Mouse (Mus musculus): ENCODE measurements at regions not wholly inside any gene's neighbourhood (a gene's known extent, or its start where the extent isn't known, plus 50 kb on each side); places are given as distances from the start of the nearest gene placed in this dataset.
A peak's percentile ranks its signal among the peaks of the same experiment; 100 is the strongest.

GRCm38 (mm10) chr5:52048790-52049189 is 141.5 kb downstream of the Dhx15 start:
- Histone ChIP-seq H3K27me3 (ENCODE audit: insufficient read depth, low read length) (no peaks in the 10 kb centered on the region), H3K4me1 (ENCODE audit: insufficient read depth) (no peaks in the 10 kb centered on the region), H3K4me3 (ENCODE audit: low read depth, low read length) (no peak overlapping the region), H3K27ac (ENCODE audit: low read depth) (no peak overlapping the region), H3K9ac (replicated peaks) (no peak overlapping the region), H3K9me3 (ENCODE audit: low read length) (no peaks in the 10 kb centered on the region), H3K4me2 (ENCODE audit: low read depth, low read length) (no peak overlapping the region), H3K36me3 (replicated peaks; ENCODE audit: insufficient read depth, low read length) (no peaks in the 10 kb centered on the region)
- no peak for DNase-seq
- ATAC-seq = no peak
- TF ChIP-seq CTCF (IDR thresholded peaks at IDR 0.05; ENCODE audit: low read depth) (no peak), EP300 (IDR thresholded peaks at IDR 0.05; ENCODE audit: low read depth) (no peak)
- 79% methylated on average over 1 of the region's 1 CpGs for WGBS (ENCODE audit: insufficient replicate concordance)

DNA sequence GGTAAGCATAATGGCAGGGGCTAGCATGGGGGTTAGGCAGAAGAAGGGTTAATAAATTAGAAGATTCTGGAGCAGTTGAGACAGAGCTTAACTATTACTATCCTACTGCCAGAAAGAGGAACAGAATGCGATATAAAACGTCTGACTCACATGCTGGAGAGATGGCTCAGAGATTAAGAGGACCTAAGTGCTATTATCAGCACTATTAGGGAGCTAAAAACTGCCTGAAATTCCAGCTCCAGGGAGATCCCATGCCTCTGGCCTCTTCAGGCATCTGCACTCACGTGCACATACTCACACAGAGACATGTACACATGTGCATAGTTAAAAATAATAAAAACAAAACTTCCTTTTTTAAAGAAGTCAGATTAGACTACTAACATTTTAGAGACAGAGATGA is 143.6 kb downstream of the Dhx15 start:
- H3K36me3 ChIP-seq (replicated peaks; ENCODE audit: insufficient read depth, low read length) = no peaks in the 10 kb centered on the region
- H3K27ac ChIP-seq (ENCODE audit: low read depth) = no peak overlapping the region
- TF ChIP-seq CTCF (IDR thresholded peaks at IDR 0.05; ENCODE audit: low read depth) = no peak
- TF ChIP-seq EP300 (IDR thresholded peaks at IDR 0.05; ENCODE audit: low read depth) = no peak
- no peaks in the 10 kb centered on the region for H3K4me1 ChIP-seq (ENCODE audit: insufficient read depth)
- DNase-seq (no peak), ATAC-seq (no peak)
- H3K9ac ChIP-seq (replicated peaks) = no peak overlapping the region
- no peak overlapping the region for H3K4me2 ChIP-seq (ENCODE audit: low read depth, low read length)
- no peak overlapping the region for H3K4me3 ChIP-seq (ENCODE audit: low read depth, low read length)
- no peaks in the 10 kb centered on the region for H3K27me3 ChIP-seq (ENCODE audit: insufficient read depth, low read length)
- H3K9me3 ChIP-seq (ENCODE audit: low read length) = no peaks in the 10 kb centered on the region
- WGBS (ENCODE audit: insufficient replicate concordance) = 40% methylated on average over 3 of the region's 3 CpGs

GRCm38 (mm10) chr5:52044101-52044500 is 146.2 kb downstream of the Dhx15 start:
- TF ChIP-seq EP300 (IDR thresholded peaks at IDR 0.05; ENCODE audit: low read depth) = no peak
- TF ChIP-seq CTCF (IDR thresholded peaks at IDR 0.05; ENCODE audit: low read depth) = no peak
- Histone ChIP-seq H3K36me3 (replicated peaks; ENCODE audit: insufficient read depth, low read length) (no peaks in the 10 kb centered on the region), H3K4me1 (ENCODE audit: insufficient read depth) (no peaks in the 10 kb centered on the region), H3K9ac (replicated peaks) (no peak overlapping the region), H3K9me3 (ENCODE audit: low read length) (no peaks in the 10 kb centered on the region), H3K27me3 (ENCODE audit: insufficient read depth, low read length) (no peaks in the 10 kb centered on the region), H3K4me3 (ENCODE audit: low read depth, low read length) (no peak overlapping the region), H3K27ac (ENCODE audit: low read depth) (no peak overlapping the region), H3K4me2 (ENCODE audit: low read depth, low read length) (no peak overlapping the region)
- ATAC-seq (no peak), DNase-seq (no peak)
- 68% methylated on average over 3 of the region's 3 CpGs for WGBS (ENCODE audit: insufficient replicate concordance)

GRCm38 (mm10) chr5:52041447-52041846 is 148.9 kb downstream of the Dhx15 start:
- H3K9me3 ChIP-seq (ENCODE audit: low read length) = no peaks in the 10 kb centered on the region
- no peak overlapping the region for H3K9ac ChIP-seq (replicated peaks)
- TF ChIP-seq CTCF (IDR thresholded peaks at IDR 0.05; ENCODE audit: low read depth) = no peak
- TF ChIP-seq EP300 (IDR thresholded peaks at IDR 0.05; ENCODE audit: low read depth) = no peak
- H3K4me3 ChIP-seq (ENCODE audit: low read depth, low read length) = no peak overlapping the region
- WGBS (ENCODE audit: insufficient replicate concordance) = 57% methylated on average over 3 of the region's 3 CpGs
- no peak overlapping the region for H3K27ac ChIP-seq (ENCODE audit: low read depth)
- H3K4me1 ChIP-seq (ENCODE audit: insufficient read depth) = no peaks in the 10 kb centered on the region
- ATAC-seq (no peak), DNase-seq (no peak)
- no peaks in the 10 kb centered on the region for H3K27me3 ChIP-seq (ENCODE audit: insufficient read depth, low read length)
- H3K36me3 ChIP-seq (replicated peaks; ENCODE audit: insufficient read depth, low read length) = no peaks in the 10 kb centered on the region
- H3K4me2 ChIP-seq (ENCODE audit: low read depth, low read length) = no peak overlapping the region

DNA sequence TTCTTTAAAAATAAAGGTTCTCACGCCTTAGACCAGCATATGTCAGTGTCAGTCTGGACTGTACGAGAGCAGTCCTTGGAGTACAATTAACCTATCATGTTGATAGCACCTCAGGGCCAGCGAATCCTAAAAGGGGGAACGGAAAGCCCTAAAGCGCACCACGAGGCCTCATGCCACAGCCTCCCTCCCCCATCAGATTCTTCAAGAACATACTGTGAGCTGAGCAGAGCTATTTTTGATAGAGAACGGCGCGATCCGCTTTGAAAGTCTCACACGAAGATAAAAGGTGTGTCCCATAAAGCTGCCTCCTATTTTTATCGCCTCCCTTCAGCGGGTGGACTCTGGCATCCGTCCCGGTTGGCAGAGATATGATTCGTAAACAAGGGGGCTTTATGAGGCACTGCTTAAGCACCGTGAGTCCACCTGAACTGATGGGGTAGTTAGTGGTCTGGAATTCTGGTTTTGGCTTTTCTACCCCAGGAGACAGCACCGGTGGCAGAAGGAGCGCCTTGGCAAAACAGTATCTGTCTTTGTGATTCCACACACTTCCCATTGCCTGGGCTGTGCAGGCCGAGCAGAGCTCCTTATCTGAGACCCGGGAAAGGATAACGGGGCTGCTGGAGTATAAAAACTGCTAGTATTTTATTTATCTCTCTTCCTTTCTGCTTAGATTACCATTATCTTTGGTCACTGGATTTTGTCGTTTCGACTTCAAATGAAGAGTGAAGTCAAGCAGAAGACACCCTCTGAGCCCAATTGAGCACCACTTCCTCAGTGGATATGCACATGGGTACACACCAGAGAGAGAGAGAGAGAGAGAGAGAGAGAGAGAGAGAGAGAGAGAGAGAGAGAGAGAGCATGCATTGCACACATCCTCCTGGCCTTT is 149.6 kb downstream of the Dhx15 start:
- H3K4me2 ChIP-seq (ENCODE audit: low read depth, low read length) = peak overlapping the region; percentile 40; the same call in 1 of the 2 replicates

GRCm38 (mm10) chr5:52035339-52035738 is 155.0 kb downstream of the Dhx15 start:
- WGBS (ENCODE audit: insufficient replicate concordance) = 61% methylated on average over 6 of the region's 6 CpGs
- no peak overlapping the region for H3K27ac ChIP-seq (ENCODE audit: low read depth)
- no peak overlapping the region for H3K4me2 ChIP-seq (ENCODE audit: low read depth, low read length)
- TF ChIP-seq EP300 (IDR thresholded peaks at IDR 0.05; ENCODE audit: low read depth) = no peak
- TF ChIP-seq CTCF (IDR thresholded peaks at IDR 0.05; ENCODE audit: low read depth) = no peak
- H3K9ac ChIP-seq (replicated peaks) = no peak overlapping the region
- H3K4me3 ChIP-seq (ENCODE audit: low read depth, low read length) = no peak overlapping the region
- no peaks in the 10 kb centered on the region for H3K36me3 ChIP-seq (replicated peaks; ENCODE audit: insufficient read depth, low read length)
- no peaks in the 10 kb centered on the region for H3K27me3 ChIP-seq (ENCODE audit: insufficient read depth, low read length)
- ATAC-seq (no peak), DNase-seq (no peak)
- no peaks in the 10 kb centered on the region for H3K4me1 ChIP-seq (ENCODE audit: insufficient read depth)
- H3K9me3 ChIP-seq (ENCODE audit: low read length) = no peaks in the 10 kb centered on the region

More for the DNA sequence above, 149.6 kb downstream of the Dhx15 start:
- Histone ChIP-seq H3K4me3 (ENCODE audit: low read depth, low read length) (no peak overlapping the region), H3K27me3 (ENCODE audit: insufficient read depth, low read length) (no peaks in the 10 kb centered on the region), H3K36me3 (replicated peaks; ENCODE audit: insufficient read depth, low read length) (no peaks in the 10 kb centered on the region), H3K9ac (replicated peaks) (no peak overlapping the region), H3K9me3 (ENCODE audit: low read length) (no peaks in the 10 kb centered on the region), H3K4me1 (ENCODE audit: insufficient read depth) (no peaks in the 10 kb centered on the region), H3K27ac (ENCODE audit: low read depth) (no peak overlapping the region)
- TF ChIP-seq EP300 (IDR thresholded peaks at IDR 0.05; ENCODE audit: low read depth) (peak; percentile 67), CTCF (IDR thresholded peaks at IDR 0.05; ENCODE audit: low read depth) (no peak)
- 49% methylated on average over 24 of the region's 24 CpGs for WGBS (ENCODE audit: insufficient replicate concordance)
- ATAC-seq (peak; percentile 49; the same call in 1 of the 2 replicates), DNase-seq (peak; percentile 21)
